Mouse (Mus musculus): ENCODE measurements around the gene Vps13d. TPM values are rescaled to one million over a fixed set of nuclear protein-coding genes. Genes with fewer than 3 reads are reported as not detected.

The Vps13d gene
- polyA plus RNA-seq, 1 experiment from 2014 or later = 14.7 TPM

DNA sequence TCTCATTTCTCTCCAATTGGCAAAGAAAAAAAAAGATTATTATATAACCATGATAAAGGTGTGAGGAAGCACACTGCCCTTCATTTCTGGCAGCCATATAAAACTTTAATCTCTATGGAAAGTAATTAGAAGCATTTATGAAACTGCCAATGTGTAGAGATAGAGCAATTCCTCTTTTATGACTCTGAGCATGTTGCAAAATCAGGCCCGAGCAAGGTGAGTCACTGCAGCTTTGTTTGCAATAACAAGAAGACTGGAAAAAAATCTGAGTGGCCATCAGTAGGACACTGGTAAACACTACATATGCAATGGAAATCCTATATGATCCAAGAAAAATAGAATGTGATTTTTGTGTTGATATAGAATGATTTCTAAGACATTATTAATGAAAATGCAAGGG is 238.9 kb downstream of the Vps13d start:
- no peak for DNase-seq (ENCODE audit: low spot score)
- no peak for TF ChIP-seq CTCF (IDR thresholded peaks at IDR 0.05; ENCODE audit: low read depth)

DNA sequence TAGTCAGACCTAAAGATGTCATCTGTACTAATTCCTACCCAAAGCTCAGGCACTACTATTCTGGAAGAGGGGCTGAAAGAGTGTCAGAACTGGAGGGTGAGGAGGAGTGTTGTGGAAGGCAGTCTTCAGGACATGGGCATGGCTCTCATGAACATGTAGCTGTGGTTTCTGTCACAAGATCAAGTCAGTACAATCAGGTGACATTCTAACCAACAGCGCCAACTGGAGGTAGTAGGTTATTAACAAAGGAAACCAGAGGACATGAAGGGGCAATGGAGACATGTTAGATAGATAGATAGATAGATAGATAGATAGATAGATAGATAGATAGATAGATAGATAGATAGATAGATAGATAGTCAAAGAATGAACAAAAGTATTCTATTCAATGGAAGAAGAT is 241.4 kb downstream of the Vps13d start:
- no peak for ATAC-seq (replicated peaks; ENCODE audit: low FRiP score, low read depth)

More for the DNA sequence above, 238.9 kb downstream of the Vps13d start:
- 76% methylated on average over 1 of the region's 1 CpGs for WGBS
- Histone ChIP-seq H3K4me2 (ENCODE audit: low read length) (no peak overlapping the region), H3K4me3 (replicated peaks; ENCODE audit: low read depth, low read length) (no peak overlapping the region), H3K27me3 (ENCODE audit: insufficient read depth, low read length) (no peaks in the 10 kb centered on the region), H3K9me3 (replicated peaks; ENCODE audit: low read length) (no peaks in the 10 kb centered on the region), H3K9ac (ENCODE audit: low read depth, low read length) (no peak overlapping the region), H3K36me3 (ENCODE audit: insufficient read depth, low read length) (no peaks in the 10 kb centered on the region), H3K4me1 (replicated peaks; ENCODE audit: insufficient read depth, low read length) (no peaks in the 10 kb centered on the region), H3K27ac (no peak overlapping the region)
- ATAC-seq (replicated peaks; ENCODE audit: low FRiP score, low read depth) = no peak

DNA sequence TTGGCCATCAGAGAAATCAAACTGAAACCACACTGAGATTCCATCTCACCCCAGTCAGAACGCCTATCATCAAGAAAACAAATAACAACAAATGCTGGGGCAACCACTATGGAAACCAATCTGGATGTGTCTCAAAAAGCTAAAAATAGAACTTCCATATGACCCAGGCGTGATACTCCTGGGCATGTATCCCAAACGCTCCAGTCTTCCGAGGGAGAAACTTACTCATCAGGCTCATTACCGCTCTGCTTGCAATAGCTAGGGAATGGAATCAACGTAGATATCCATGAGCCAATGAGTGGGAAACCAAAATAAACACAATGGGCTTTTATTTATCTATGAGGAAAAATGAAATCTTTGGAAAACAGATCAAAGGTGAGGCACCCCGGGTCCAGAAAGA is 242.9 kb downstream of the Vps13d start:
- Histone ChIP-seq H3K4me3 (replicated peaks; ENCODE audit: low read depth, low read length) (no peak overlapping the region), H3K27ac (0 out of 2 replicates have a peak overlapping the region, but pooled peaks have one; percentile 28), H3K9me3 (replicated peaks; ENCODE audit: low read length) (no peaks in the 10 kb centered on the region), H3K4me1 (replicated peaks; ENCODE audit: insufficient read depth, low read length) (peaks cover 15% of the 10 kb centered on the region), H3K9ac (ENCODE audit: low read depth, low read length) (no peak overlapping the region), H3K36me3 (ENCODE audit: insufficient read depth, low read length) (no peaks in the 10 kb centered on the region), H3K27me3 (ENCODE audit: insufficient read depth, low read length) (no peaks in the 10 kb centered on the region), H3K4me2 (ENCODE audit: low read length) (no peak overlapping the region)
- TF ChIP-seq CTCF (IDR thresholded peaks at IDR 0.05; ENCODE audit: low read depth) = no peak
- DNase-seq (ENCODE audit: low spot score) (peak; percentile 38), ATAC-seq (replicated peaks; ENCODE audit: low FRiP score, low read depth) (no peak)
- WGBS = 75% methylated on average over 7 of the region's 7 CpGs

More for the DNA sequence above, 241.4 kb downstream of the Vps13d start:
- Histone ChIP-seq H3K4me1 (replicated peaks; ENCODE audit: insufficient read depth, low read length) (peaks cover 15% of the 10 kb centered on the region), H3K36me3 (ENCODE audit: insufficient read depth, low read length) (no peaks in the 10 kb centered on the region), H3K27me3 (ENCODE audit: insufficient read depth, low read length) (no peaks in the 10 kb centered on the region), H3K9me3 (replicated peaks; ENCODE audit: low read length) (no peaks in the 10 kb centered on the region), H3K4me3 (replicated peaks; ENCODE audit: low read depth, low read length) (no peak overlapping the region), H3K9ac (ENCODE audit: low read depth, low read length) (no peak overlapping the region), H3K27ac (no peak overlapping the region), H3K4me2 (ENCODE audit: low read length) (no peak overlapping the region)
- 90% methylated on average over 1 of the region's 1 CpGs for WGBS
- peak; percentile 12; the same call in 1 of the 2 replicates for TF ChIP-seq CTCF (IDR thresholded peaks at IDR 0.05; ENCODE audit: low read depth)
- DNase-seq (ENCODE audit: low spot score) = no peak

DNA sequence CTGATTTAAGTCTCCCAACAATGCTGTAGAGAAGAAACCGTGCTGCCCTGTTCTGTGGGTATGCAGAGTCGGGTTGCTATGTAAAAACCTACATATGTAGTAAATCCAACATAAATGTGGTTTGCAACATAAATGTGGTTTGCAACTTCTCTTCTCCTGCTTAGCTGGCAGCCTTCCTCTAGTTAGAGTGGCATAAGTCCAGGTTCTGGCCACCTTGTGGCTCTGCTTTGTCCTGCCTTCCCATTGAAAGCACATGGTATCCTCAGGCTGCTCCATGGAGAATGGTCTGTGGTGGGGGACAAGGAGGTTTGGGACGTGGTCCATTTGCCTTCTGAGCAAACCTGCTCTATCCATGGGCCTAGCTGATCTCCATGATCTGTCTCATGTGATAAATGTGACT is 243.9 kb downstream of the Vps13d start:
- DNase-seq (ENCODE audit: low spot score) (no peak), ATAC-seq (replicated peaks; ENCODE audit: low FRiP score, low read depth) (no peak)
- Histone ChIP-seq H3K9me3 (replicated peaks; ENCODE audit: low read length) (no peaks in the 10 kb centered on the region), H3K4me1 (replicated peaks; ENCODE audit: insufficient read depth, low read length) (peaks cover 15% of the 10 kb centered on the region), H3K9ac (ENCODE audit: low read depth, low read length) (no peak overlapping the region), H3K27me3 (ENCODE audit: insufficient read depth, low read length) (no peaks in the 10 kb centered on the region), H3K4me2 (ENCODE audit: low read length) (no peak overlapping the region), H3K27ac (no peak overlapping the region), H3K36me3 (ENCODE audit: insufficient read depth, low read length) (no peaks in the 10 kb centered on the region), H3K4me3 (replicated peaks; ENCODE audit: low read depth, low read length) (no peak overlapping the region)
- WGBS = 95% methylated on average over 3 of the region's 3 CpGs
- no peak for TF ChIP-seq CTCF (IDR thresholded peaks at IDR 0.05; ENCODE audit: low read depth)

DNA sequence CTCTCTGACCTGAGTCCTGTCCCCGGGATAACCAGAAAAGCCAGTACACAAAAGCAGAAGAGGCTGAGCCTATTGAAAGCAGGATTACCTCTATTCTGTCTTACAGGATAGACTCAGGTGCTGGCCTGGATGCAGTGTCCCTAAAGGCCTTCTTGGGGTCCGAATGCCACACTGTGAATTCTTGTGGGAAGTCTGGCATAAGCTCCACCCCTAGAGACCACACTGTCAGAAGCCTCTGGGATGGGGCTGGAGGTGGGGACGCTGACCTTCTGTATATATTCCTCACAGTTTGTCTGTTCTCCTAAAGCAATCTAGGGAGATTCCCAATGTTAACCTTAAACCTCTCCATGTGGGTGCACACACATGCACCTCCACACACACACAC is 244.5 kb downstream of the Vps13d start:
- Histone ChIP-seq H3K4me2 (ENCODE audit: low read length) (no peak overlapping the region), H3K27me3 (ENCODE audit: insufficient read depth, low read length) (no peaks in the 10 kb centered on the region), H3K4me3 (replicated peaks; ENCODE audit: low read depth, low read length) (no peak overlapping the region), H3K36me3 (ENCODE audit: insufficient read depth, low read length) (no peaks in the 10 kb centered on the region), H3K4me1 (replicated peaks; ENCODE audit: insufficient read depth, low read length) (peaks cover 15% of the 10 kb centered on the region), H3K9me3 (replicated peaks; ENCODE audit: low read length) (no peaks in the 10 kb centered on the region), H3K9ac (ENCODE audit: low read depth, low read length) (0 out of 2 replicates have a peak overlapping the region, but pooled peaks have one; percentile 10), H3K27ac (peak overlapping the region; percentile 83)
- TF ChIP-seq CTCF (IDR thresholded peaks at IDR 0.05; ENCODE audit: low read depth) = no peak
- WGBS = 54% methylated on average over 3 of the region's 3 CpGs
- ATAC-seq (replicated peaks; ENCODE audit: low FRiP score, low read depth) = no peak
- no peak for DNase-seq (ENCODE audit: low spot score)

DNA sequence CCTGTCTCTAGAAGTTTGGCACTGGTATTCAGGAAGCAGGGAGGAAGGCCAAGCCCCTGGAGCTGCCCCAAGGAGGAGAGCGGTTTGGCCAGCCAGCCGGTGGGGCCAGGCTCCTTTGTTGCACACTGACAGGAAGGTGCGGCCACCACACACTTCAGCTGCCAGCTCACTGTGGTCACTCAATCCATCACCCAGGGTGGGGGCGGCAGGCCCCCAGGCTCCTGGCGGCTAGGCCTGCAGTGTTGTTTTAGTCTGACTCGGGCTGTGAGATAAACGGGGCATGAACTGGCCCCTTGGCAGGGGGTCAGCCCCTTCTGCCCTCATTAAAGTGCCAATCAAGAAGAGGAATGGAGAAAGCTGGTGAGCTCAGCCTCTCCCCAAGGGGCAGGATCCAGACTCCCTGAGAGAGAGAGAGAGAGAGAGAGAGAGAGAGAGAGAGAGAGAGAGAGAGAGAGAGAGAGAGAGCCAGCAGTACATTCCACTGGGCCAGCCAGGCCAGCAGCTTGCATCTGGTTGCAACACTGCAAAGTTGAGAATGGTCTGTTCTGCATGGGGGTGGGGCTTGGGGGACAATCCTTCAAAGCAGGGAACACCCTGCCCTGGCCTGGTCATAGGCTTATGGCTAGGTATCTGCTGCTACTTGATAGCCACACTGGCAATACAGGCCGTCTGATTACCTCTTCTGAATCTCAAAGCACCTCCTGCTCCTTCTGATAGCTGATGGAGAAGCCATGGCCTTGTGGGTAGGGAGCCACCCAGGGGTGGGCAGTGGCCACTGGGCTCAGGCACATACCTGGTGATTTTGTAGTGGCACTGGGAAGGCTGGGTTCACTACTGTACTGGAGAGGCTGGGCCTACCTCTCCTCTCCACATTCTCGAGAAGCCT is 245.1 kb downstream of the Vps13d start:
- no peak overlapping the region for H3K4me3 ChIP-seq (replicated peaks; ENCODE audit: low read depth, low read length)
- 6% methylated on average over 9 of the region's 9 CpGs for WGBS
- peak overlapping the region; percentile 83 for H3K27ac ChIP-seq
- ATAC-seq (replicated peaks; ENCODE audit: low FRiP score, low read depth) (peak; percentile 93), DNase-seq (ENCODE audit: low spot score) (peak; percentile 88)
- no peaks in the 10 kb centered on the region for H3K36me3 ChIP-seq (ENCODE audit: insufficient read depth, low read length)
- 0 out of 2 replicates have a peak overlapping the region, but pooled peaks have one; percentile 10 for H3K9ac ChIP-seq (ENCODE audit: low read depth, low read length)
- H3K4me2 ChIP-seq (ENCODE audit: low read length) = no peak overlapping the region
- H3K4me1 ChIP-seq (replicated peaks; ENCODE audit: insufficient read depth, low read length) = peaks cover 15% of the 10 kb centered on the region
- no peaks in the 10 kb centered on the region for H3K27me3 ChIP-seq (ENCODE audit: insufficient read depth, low read length)
- no peaks in the 10 kb centered on the region for H3K9me3 ChIP-seq (replicated peaks; ENCODE audit: low read length)
- no peak for TF ChIP-seq CTCF (IDR thresholded peaks at IDR 0.05; ENCODE audit: low read depth)

Measured in kidney, postnatal 0 days (tissue).